Mouse (Mus musculus) bone marrow macrophage, adult 2 months (primary cell): Measurements from ENCODE around the gene Pga5.

Experiments
- CTCF ChIP-seq: IDR thresholded peaks from 2 replicates; pipeline ENCODE4 v1.5.1; 2012; ENCODE audit warnings: low read depth, mild to moderate bottlenecking, low read length, moderate library complexity
- POLR2A ChIP-seq: IDR thresholded peaks from 2 replicates; pipeline ENCODE4 v1.6.1; 2012; ENCODE audit warnings: mild to moderate bottlenecking, low read depth, low read length, borderline replicate concordance

DNA sequence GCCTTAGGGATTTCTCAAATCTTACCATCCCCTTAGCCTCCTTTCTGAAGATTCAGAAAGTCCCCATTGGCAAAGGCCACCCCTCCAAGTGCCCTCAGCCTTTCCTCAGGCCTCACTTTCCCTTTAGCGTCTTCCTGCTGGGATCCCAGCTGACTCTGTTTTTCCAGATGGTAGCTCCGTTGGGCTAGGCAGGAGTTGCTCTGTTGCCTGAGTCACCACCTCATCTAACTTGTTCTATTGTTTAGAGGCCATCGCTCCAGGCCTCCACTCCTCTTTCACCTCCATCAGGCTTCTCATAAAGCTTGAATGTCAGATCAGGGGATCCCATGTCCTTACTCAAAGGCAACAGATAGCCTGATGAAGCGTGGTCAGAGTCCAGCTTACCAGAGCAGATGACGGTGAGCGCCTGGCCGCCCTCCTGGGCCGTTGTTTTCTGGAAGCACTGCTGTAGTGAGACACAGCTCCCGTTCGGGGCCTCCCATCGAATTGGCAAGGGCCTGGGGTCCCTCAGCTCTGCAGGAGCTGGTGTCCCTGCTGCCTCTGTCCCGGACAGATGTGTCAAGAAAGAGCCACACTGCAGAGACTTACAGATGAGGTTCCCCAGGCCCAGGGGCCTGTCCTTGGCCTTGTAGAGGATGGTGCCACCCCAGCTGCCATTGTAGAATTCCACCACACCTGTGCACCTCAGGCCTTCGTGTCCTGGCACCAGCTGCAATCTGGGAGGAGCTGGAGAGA is 46.9 kb upstream of the Pga5 start:
- no peak for TF ChIP-seq POLR2A
- TF ChIP-seq CTCF, result no peak
